Mouse (Mus musculus): ENCODE measurements around the gene Polr2a.

DNA sequence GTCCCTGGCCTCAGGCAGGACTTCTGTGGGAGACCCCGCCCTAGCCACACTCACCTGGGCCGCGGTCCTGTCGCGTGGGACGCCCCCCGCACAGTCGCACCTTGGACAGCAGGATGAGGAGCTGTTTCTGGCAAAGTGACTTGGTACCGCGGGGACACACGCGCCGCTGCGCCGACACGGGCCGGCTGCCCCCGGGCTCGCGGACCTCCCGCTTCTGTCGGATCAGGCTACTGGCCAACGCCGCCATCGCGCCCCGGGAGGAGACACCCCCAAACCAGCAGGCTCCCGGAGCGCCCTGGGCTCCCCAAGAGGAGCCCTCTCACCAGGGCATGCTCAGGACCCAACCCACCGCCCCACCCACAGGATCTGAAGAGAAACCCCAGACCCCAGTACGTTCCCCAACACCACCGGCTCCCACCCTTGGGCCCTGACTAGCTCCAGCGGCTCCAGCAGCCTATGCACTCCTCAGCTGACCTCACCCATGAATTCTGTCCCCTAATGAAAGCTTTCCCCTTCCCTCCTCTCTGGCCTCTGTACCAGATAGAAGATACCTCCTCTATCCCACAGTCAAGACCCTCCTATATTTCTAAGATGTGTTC, 43.0 kb upstream of the Polr2a start, which contains the start of gene Fgf11:
- TF ChIP-seq POLR2A (IDR thresholded peaks at IDR 0.05; ENCODE audit: extremely low read depth, insufficient read depth, low read length) (no peak), CTCF (IDR thresholded peaks at IDR 0.05; ENCODE audit: extremely low read depth, insufficient read depth, low read length) (no peak)

Data from cortical plate, adult 2 months (tissue).